Mouse (Mus musculus) layer of hippocampus, postnatal 14 days (tissue): Measurements from ENCODE around the gene Reln. TPM values are rescaled to one million over a fixed set of nuclear protein-coding genes. Genes with fewer than 3 reads are reported as not detected.
A peak's percentile ranks its signal among the peaks of the same experiment; 100 is the strongest.

Experiments used
- DNase-seq, 2 experiments: peaks; one replicate each; pipeline ENCODE4 v3.0.0; 2021 to 2022; ENCODE audit warnings: low spot score in 2 of 2, mixed read lengths in 1 of 2
- total RNA-seq, 2 experiments: library from RNA; stranded (reverse); gene quantifications; 2 replicates each; pipeline ENCODE4 v1.2.3; 2021

Reln gene
- total RNA-seq, 2 experiments from 2014 or later: 86.9 to 87.4 TPM

GRCm38 (mm10) chr5:21938138-21938537, 406.4 kb downstream of the Reln start:
- DNase-seq: no peak

GRCm38 (mm10) chr5:21936627-21937026, 407.9 kb downstream of the Reln start:
- no peak for DNase-seq

DNA sequence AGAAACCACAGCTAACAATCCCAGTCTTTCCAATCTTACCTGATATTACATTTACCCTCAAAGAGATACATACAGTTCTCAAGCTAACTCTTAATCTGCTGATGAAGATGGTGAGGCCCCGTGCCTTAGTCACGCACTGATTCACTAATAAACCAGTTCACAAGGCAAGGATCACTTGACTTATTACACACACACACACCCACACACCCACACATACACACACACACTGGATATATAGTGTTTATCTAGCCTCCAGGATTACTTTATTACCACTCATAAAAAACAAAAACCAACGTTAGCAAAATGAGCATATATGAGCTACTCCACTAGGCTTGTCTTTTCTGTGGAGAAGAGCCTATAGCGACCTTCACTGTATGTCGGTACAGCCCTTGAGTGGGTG, 408.4 kb downstream of the Reln start:
- no peak for DNase-seq

DNA sequence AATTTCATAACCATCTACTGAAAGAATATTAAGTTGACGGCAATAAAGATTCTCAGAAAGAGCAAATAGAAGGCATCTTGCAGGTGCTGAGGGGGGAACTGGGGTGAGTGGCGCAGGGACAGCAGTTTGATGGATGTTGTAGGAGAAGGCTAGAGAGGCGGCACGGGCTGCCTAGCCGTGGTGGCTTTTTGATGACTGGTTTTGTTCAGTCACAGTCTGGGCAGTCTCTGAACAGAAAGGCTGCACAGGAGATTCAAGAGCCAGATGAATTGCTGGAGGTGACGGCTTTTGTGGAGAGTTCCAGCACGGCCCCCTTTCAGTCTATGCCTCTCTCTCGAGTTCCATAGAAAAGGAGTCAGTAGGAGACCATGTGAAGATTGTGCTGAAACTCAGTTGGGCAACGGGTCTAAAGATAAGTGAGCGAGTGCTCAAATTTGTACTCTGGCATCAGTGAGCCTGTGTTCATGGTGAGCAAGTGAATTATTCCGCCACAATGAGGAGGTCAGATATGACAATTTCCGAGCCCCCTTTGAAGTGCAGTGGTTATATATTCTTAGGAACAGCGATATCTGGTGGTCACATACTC, 409.6 kb downstream of the Reln start:
- DNase-seq: no peak

GRCm38 (mm10) chr5:21934173-21934698, 410.3 kb downstream of the Reln start:
- DNase-seq: no peak

GRCm38 (mm10) chr5:21933340-21934075, 411.0 kb downstream of the Reln start:
- peak in 1 of 2 experiments; percentile 34 for DNase-seq

DNA sequence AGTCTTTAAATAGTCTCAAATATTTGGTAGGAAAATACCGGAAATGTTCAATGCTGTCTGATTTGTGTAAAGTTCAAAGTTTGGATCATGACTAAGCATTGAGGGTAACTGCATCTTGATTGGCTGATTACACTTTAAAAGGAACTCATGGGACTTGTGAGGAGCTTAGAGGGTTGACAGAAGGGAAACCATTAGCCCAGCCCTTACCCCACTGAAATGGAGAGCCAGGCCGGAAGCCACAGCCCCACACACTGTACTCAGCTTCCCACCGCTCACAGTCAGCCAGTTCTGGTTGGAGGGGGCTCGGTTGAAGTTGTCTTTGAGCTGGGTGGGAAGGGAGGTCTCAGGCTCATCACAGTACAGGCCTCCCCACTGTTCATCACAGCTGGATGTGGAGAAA, 413.4 kb downstream of the Reln start:
- no peak for DNase-seq

- DNase-seq: no peak
Measured at GRCm38 (mm10) chr5:21920310-21920709, 424.2 kb downstream of the Reln start.

GRCm38 (mm10) chr5:21919281-21919780, 425.2 kb downstream of the Reln start:
- no peak for DNase-seq

DNA sequence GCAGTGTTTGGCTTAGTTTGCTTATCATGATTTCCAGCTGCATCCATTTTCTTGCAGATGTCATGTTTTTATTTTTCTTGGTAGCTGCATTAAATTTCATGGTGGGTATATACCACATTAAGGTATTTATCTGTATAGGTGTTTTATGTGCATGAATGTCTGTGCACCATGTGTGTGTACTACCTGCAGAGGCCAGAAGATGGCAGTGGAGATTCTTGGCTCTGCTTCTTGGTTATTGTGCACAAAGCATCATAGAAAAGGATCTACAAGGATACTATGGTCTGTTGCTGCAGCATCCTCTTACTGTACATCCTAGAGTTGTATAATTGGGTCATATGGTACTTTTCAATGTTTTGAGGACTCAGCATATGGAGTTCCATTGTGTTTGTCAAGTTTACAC, 428.5 kb downstream of the Reln start:
- DNase-seq: no peak

- DNase-seq: no peak
Measured at GRCm38 (mm10) chr5:21914776-21915175, 429.7 kb downstream of the Reln start.

DNA sequence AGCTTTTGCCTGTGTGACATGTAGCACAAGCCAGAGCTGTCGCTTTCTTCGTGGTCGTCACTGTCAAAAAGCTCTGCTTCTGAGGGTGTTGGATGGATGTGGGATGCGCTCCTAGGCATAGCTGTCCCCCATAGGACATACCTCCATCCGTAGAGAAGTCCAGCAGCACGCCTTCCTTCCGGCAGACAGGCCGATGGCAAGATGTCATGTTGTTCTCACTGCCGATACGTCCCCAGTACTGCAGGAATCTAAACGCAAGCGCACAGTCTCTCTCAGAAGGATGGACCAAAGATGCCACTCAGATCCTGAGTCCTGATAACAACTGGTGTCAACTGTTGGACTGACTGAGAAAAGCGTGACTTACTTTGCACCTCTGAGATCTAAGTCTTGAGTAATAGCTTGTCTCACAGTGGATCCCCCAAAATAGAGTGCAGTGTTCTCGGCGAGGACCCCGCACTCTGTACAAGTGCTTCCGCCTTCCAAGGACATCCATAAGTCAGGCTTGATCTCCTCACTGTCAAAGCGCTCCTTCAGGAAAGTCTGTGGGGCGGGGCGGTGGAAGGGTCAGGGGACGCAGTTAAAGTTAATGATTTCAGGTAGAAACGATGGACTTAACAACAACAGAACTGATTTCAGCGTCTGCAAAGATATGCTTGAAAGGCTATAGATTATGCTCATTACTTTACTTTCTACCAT, 431.5 kb downstream of the Reln start:
- DNase-seq: no peak

GRCm38 (mm10) chr5:21910726-21911125, 433.8 kb downstream of the Reln start:
- DNase-seq: no peak

GRCm38 (mm10) chr5:21909713-21910112, 434.8 kb downstream of the Reln start:
- DNase-seq: no peak

GRCm38 (mm10) chr5:21901411-21901810, 443.1 kb downstream of the Reln start:
- DNase-seq: no peak

- no peak for DNase-seq
Measured at GRCm38 (mm10) chr5:21900891-21901290, 443.6 kb downstream of the Reln start.

GRCm38 (mm10) chr5:21898875-21899274, 445.6 kb downstream of the Reln start:
- no peak for DNase-seq

DNA sequence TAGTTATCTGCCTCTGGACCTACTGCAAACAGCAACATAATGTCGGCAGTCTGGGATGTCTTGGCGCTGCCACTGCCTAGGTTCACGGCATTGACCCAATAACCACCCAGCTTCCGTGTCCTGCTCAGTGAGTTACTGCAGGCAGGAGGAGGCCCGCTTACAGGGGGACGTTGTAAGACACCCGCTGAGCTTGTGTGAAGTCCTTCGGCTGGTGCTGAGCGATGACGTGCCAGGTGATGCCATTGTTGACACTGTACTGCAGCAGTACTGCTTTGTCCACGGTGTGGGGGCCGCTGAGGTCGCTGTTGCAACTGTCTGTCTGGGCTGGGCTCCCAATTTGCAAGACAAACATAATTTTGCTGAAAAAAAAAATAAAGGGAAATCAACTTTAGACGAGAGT, 447.9 kb downstream of the Reln start:
- DNase-seq: no peak

- no peak for DNase-seq
Measured at GRCm38 (mm10) chr5:21894168-21894567, 450.3 kb downstream of the Reln start.

DNA sequence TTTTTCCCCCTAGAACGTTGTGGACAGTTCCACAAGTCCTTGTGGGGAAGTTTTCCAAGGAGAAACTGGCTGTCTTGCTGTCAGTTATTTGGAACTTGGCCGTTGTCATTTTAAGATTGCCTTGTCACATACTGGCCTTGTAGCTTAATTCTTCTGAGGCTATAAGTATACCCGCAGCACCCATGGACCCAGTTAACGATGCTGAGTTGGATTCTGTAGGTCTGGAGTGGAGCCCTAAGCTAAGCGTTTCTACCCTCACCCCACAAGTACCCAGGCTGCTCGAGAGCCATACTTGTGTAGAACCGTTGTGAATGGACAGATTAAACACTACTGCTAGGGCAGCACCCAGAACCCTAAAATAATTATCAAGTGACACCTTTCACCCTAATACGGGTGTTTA, 477.8 kb downstream of the Reln start:
- DNase-seq: no peak

DNA sequence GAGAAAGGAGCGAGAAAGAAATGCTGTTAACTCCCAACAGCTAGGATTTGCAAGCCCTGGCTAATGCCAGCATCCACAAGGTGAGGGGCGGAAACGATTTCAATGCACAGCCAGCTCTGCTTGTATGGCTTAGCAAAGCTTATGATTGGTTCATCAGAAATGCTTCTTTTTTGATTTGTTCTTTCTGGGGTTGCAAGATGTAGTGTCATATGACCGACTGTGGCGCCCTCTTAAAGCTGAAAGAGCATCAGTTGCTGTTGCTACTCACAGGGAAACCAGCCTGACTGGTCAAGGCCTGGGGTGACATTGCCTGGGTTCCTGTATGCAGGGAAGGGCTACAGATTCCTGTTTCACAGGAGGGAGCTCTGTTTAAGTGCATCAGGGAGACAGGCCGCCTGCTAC, 478.2 kb downstream of the Reln start:
- DNase-seq: peak; percentile 34 to 41
